ENCODE assay signal across 12 mouse cellular contexts in genomic region chr15:84285453-84285852, GRCm38 (mm10).
"Had no signal": no experiment of that assay in that cellular context is flagged by ENCODE, and none has a peak within 500 bp of the region (broad histone marks: within the 10 kb centered on the region; RNA-seq: fewer than 3 reads in every experiment).

No protein-coding gene starts in this region.

- H3K27me3 ChIP-seq: limb, embryonic 12.5 days; neural tube, embryonic 13.5 days had no signal

- H3K9ac ChIP-seq: limb, embryonic 12.5 days; liver, embryonic 14.5 days; neural tube, embryonic 13.5 days had no signal

- H3K4me2 ChIP-seq: limb, embryonic 12.5 days; neural tube, embryonic 13.5 days had no signal

- DNase-seq: kidney, adult 11 months; kidney, adult 9 months; kidney, postnatal 4 days; lung, adult 18-20 months; right cerebral cortex, adult 18-20 months; right cerebral cortex, postnatal 25 days; thymus, postnatal 36 days had no signal

- H3K9me3 ChIP-seq: limb, embryonic 12.5 days; neural tube, embryonic 13.5 days had no signal

- H3K4me3 ChIP-seq: layer of hippocampus, adult 2 months; limb, embryonic 12.5 days; neural tube, embryonic 13.5 days had no signal

- H3K36me3 ChIP-seq: limb, embryonic 12.5 days; neural tube, embryonic 13.5 days had no signal

- H3K27ac ChIP-seq: kidney, postnatal 0 days; layer of hippocampus, adult 2 months; limb, embryonic 12.5 days; liver, embryonic 14.5 days; neural tube, embryonic 13.5 days had no signal
